Mouse (Mus musculus) megakaryocyte-erythroid progenitor cell, adult 5-6 weeks (primary cell): ENCODE measurements around the gene Stx2. TPM values are rescaled to one million over a fixed set of nuclear protein-coding genes. Genes with fewer than 3 reads are reported as not detected.

Experiments
- ATAC-seq: replicated peaks from 2 replicates; pipeline ENCODE4 v1.8.0; 2016; ENCODE audit warnings: mild to moderate bottlenecking, inconsistent platforms; ENCODE audit not compliant: severe bottlenecking, poor library complexity, low FRiP score, low TSS enrichment
- total RNA-seq, 2 experiments: library from RNA; stranded (forward) in 1 of 2; stranded (reverse) in 1 of 2; fragments of 200-1000, 215-1000 nt in 1 of 2; fragments of >200 nt in 1 of 2; fragmentation: Nextera tagmentation in 1 of 2; gene quantifications; 2 replicates each; pipeline ENCODE4 v1.2.3; 2014 to 2017

The Stx2 gene
- total RNA-seq (2014; fragmentation: Nextera tagmentation) (126 and 134 TPM in 2 replicates), total RNA-seq (2017) (101 and 146 TPM in 2 replicates)

- ATAC-seq, result peak; percentile 72
Measured at GRCm38 (mm10) chr5:129008412-129008826, at the start of gene Stx2. Gene Stx2 (minus strand): TSS chr5:129008574.

- peak; percentile 46; the same call in 1 of the 2 replicates for ATAC-seq
Measured at GRCm38 (mm10) chr5:129054675-129055284, 46.4 kb upstream of the Stx2 start.

- no peak for ATAC-seq
Measured at GRCm38 (mm10) chr5:129052636-129053355, 44.4 kb upstream of the Stx2 start.

GRCm38 (mm10) chr5:129051910-129052309 is 43.5 kb upstream of the Stx2 start:
- ATAC-seq, result no peak

- no peak for ATAC-seq
Measured at GRCm38 (mm10) chr5:129049372-129049771, 41.0 kb upstream of the Stx2 start.

GRCm38 (mm10) chr5:129045641-129046580 is 37.5 kb upstream of the Stx2 start:
- ATAC-seq, result no peak

- no peak for ATAC-seq
Measured at GRCm38 (mm10) chr5:129037739-129038138, 29.4 kb upstream of the Stx2 start.

GRCm38 (mm10) chr5:129036678-129037077 is 28.3 kb upstream of the Stx2 start:
- no peak for ATAC-seq

- no peak for ATAC-seq
Measured at GRCm38 (mm10) chr5:129029131-129029723, 20.9 kb upstream of the Stx2 start.

- no peak for ATAC-seq
Measured at GRCm38 (mm10) chr5:129026637-129027036, 18.3 kb upstream of the Stx2 start.

GRCm38 (mm10) chr5:129026171-129026570 is 17.8 kb upstream of the Stx2 start:
- ATAC-seq, result no peak

- ATAC-seq, result peak; percentile 15; the same call in 1 of the 2 replicates
Measured at GRCm38 (mm10) chr5:129025725-129026124, 17.4 kb upstream of the Stx2 start.

- ATAC-seq, result peak; percentile 48
Measured at GRCm38 (mm10) chr5:129025048-129025447, 16.7 kb upstream of the Stx2 start.

GRCm38 (mm10) chr5:129020731-129021130 is 12.4 kb upstream of the Stx2 start:
- no peak for ATAC-seq

- peak; percentile 28; the same call in 1 of the 2 replicates for ATAC-seq
Measured at GRCm38 (mm10) chr5:129020300-129020668, 11.9 kb upstream of the Stx2 start.

- peak; percentile 76 for ATAC-seq
Measured at GRCm38 (mm10) chr5:129019497-129020299, 11.3 kb upstream of the Stx2 start, which contains the start of gene Ran. Gene Ran (plus strand): TSS chr5:129020069.

GRCm38 (mm10) chr5:129018782-129019489 is 10.6 kb upstream of the Stx2 start:
- peak; percentile 32 for ATAC-seq

GRCm38 (mm10) chr5:129016370-129016769 is 8.0 kb upstream of the Stx2 start:
- no peak for ATAC-seq
